Mouse (Mus musculus): ENCODE data around the gene Dnase1l3. TPM values are rescaled to one million over a fixed set of nuclear protein-coding genes. Genes with fewer than 3 reads are reported as not detected.

Gene Dnase1l3
- polyA plus RNA-seq, 1 experiment from 2014 or later: 3.7 TPM

- Histone ChIP-seq H3K4me3 (ENCODE audit: low read depth, low read length) (no peak overlapping the region), H3K27ac (replicated peaks) (no peak overlapping the region), H3K27me3 (ENCODE audit: control insufficient read depth, insufficient read depth, low read length) (no peaks in the 10 kb centered on the region), H3K9me3 (ENCODE audit: control insufficient read depth, low read length) (no peaks in the 10 kb centered on the region), H3K36me3 (ENCODE audit: control insufficient read depth, insufficient read depth, low read length) (no peaks in the 10 kb centered on the region), H3K4me2 (replicated peaks; ENCODE audit: low read depth) (no peak overlapping the region), H3K9ac (ENCODE audit: low read length) (no peak overlapping the region), H3K4me1 (replicated peaks; ENCODE audit: control insufficient read depth, insufficient read depth) (no peaks in the 10 kb centered on the region)
- 62% methylated on average over 7 of the region's 7 CpGs for WGBS
- ATAC-seq (ENCODE audit: low FRiP score, low TSS enrichment) (no peak), DNase-seq (ENCODE audit: low spot score) (peak; percentile 14)
- TF ChIP-seq CTCF (IDR thresholded peaks at IDR 0.05; ENCODE audit: low read depth) (no peak), EP300 (optimal IDR thresholded peaks at IDR 0.05) (no peak)
These were observed 44.5 kb upstream of the Dnase1l3 start for GRCm38 (mm10) chr14:8038791-8039448.

- Histone ChIP-seq H3K36me3 (ENCODE audit: control insufficient read depth, insufficient read depth, low read length) (no peaks in the 10 kb centered on the region), H3K4me1 (replicated peaks; ENCODE audit: control insufficient read depth, insufficient read depth) (no peaks in the 10 kb centered on the region), H3K9me3 (ENCODE audit: control insufficient read depth, low read length) (no peaks in the 10 kb centered on the region), H3K27ac (replicated peaks) (no peak overlapping the region), H3K27me3 (ENCODE audit: control insufficient read depth, insufficient read depth, low read length) (no peaks in the 10 kb centered on the region), H3K9ac (ENCODE audit: low read length) (no peak overlapping the region), H3K4me2 (replicated peaks; ENCODE audit: low read depth) (no peak overlapping the region), H3K4me3 (ENCODE audit: low read depth, low read length) (no peak overlapping the region)
- WGBS: 83% methylated on average over 5 of the region's 5 CpGs
- no peak for DNase-seq (ENCODE audit: low spot score)
- TF ChIP-seq EP300 (optimal IDR thresholded peaks at IDR 0.05): no peak
- no peak for TF ChIP-seq CTCF (IDR thresholded peaks at IDR 0.05; ENCODE audit: low read depth)
- ATAC-seq (ENCODE audit: low FRiP score, low TSS enrichment): no peak
These were observed 43.8 kb upstream of the Dnase1l3 start for GRCm38 (mm10) chr14:8038150-8038549.

- no peaks in the 10 kb centered on the region for H3K4me1 ChIP-seq (replicated peaks; ENCODE audit: control insufficient read depth, insufficient read depth)
- H3K9me3 ChIP-seq (ENCODE audit: control insufficient read depth, low read length): no peaks in the 10 kb centered on the region
- H3K36me3 ChIP-seq (ENCODE audit: control insufficient read depth, insufficient read depth, low read length): no peaks in the 10 kb centered on the region
- WGBS: 72% methylated on average over 5 of the region's 5 CpGs
- ATAC-seq (ENCODE audit: low FRiP score, low TSS enrichment): no peak
- H3K27me3 ChIP-seq (ENCODE audit: control insufficient read depth, insufficient read depth, low read length): no peaks in the 10 kb centered on the region
- no peak for DNase-seq (ENCODE audit: low spot score)
- TF ChIP-seq EP300 (optimal IDR thresholded peaks at IDR 0.05) (no peak), CTCF (IDR thresholded peaks at IDR 0.05; ENCODE audit: low read depth) (no peak)
- H3K9ac ChIP-seq (ENCODE audit: low read length): no peak overlapping the region
- no peak overlapping the region for H3K27ac ChIP-seq (replicated peaks)
- H3K4me2 ChIP-seq (replicated peaks; ENCODE audit: low read depth): no peak overlapping the region
- H3K4me3 ChIP-seq (ENCODE audit: low read depth, low read length): no peak overlapping the region
These were observed 42.0 kb upstream of the Dnase1l3 start for GRCm38 (mm10) chr14:8036406-8036805.

DNA sequence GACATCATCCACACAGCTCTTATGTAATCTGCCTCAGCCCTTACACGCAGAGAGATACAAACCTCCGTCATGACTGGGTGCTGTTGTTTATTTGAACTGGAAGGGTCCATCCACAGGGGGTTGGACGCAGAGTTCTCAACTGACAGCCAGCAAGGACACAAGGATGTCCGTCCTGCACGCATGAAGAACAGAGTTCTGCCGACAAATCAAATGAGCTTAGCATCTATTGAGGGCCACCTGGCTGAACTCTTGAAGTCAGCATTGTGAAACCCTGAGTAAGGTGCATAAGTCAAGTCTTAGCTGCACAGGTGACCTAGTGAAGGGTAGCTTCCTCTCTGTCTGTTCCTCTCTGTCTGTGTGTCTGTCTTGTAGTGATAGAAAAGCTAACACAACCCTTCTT lies 41.6 kb upstream of the Dnase1l3 start:
- peak; percentile 6 for DNase-seq (ENCODE audit: low spot score)
- no peak overlapping the region for H3K4me2 ChIP-seq (replicated peaks; ENCODE audit: low read depth)

GRCm38 (mm10) chr14:8034561-8034960 lies 40.2 kb upstream of the Dnase1l3 start:
- TF ChIP-seq EP300 (optimal IDR thresholded peaks at IDR 0.05) (no peak), CTCF (IDR thresholded peaks at IDR 0.05; ENCODE audit: low read depth) (no peak)
- DNase-seq (ENCODE audit: low spot score) (no peak), ATAC-seq (ENCODE audit: low FRiP score, low TSS enrichment) (no peak)

More for the DNA sequence above, 41.6 kb upstream of the Dnase1l3 start:
- H3K27ac ChIP-seq (replicated peaks): no peak overlapping the region
- no peak overlapping the region for H3K9ac ChIP-seq (ENCODE audit: low read length)
- no peaks in the 10 kb centered on the region for H3K27me3 ChIP-seq (ENCODE audit: control insufficient read depth, insufficient read depth, low read length)
- no peaks in the 10 kb centered on the region for H3K4me1 ChIP-seq (replicated peaks; ENCODE audit: control insufficient read depth, insufficient read depth)
- no peaks in the 10 kb centered on the region for H3K36me3 ChIP-seq (ENCODE audit: control insufficient read depth, insufficient read depth, low read length)
- ATAC-seq (ENCODE audit: low FRiP score, low TSS enrichment): no peak
- WGBS: 75% methylated on average over 6 of the region's 6 CpGs
- H3K9me3 ChIP-seq (ENCODE audit: control insufficient read depth, low read length): no peaks in the 10 kb centered on the region
- no peak for TF ChIP-seq CTCF (IDR thresholded peaks at IDR 0.05; ENCODE audit: low read depth)
- TF ChIP-seq EP300 (optimal IDR thresholded peaks at IDR 0.05): no peak
- H3K4me3 ChIP-seq (ENCODE audit: low read depth, low read length): no peak overlapping the region

DNA sequence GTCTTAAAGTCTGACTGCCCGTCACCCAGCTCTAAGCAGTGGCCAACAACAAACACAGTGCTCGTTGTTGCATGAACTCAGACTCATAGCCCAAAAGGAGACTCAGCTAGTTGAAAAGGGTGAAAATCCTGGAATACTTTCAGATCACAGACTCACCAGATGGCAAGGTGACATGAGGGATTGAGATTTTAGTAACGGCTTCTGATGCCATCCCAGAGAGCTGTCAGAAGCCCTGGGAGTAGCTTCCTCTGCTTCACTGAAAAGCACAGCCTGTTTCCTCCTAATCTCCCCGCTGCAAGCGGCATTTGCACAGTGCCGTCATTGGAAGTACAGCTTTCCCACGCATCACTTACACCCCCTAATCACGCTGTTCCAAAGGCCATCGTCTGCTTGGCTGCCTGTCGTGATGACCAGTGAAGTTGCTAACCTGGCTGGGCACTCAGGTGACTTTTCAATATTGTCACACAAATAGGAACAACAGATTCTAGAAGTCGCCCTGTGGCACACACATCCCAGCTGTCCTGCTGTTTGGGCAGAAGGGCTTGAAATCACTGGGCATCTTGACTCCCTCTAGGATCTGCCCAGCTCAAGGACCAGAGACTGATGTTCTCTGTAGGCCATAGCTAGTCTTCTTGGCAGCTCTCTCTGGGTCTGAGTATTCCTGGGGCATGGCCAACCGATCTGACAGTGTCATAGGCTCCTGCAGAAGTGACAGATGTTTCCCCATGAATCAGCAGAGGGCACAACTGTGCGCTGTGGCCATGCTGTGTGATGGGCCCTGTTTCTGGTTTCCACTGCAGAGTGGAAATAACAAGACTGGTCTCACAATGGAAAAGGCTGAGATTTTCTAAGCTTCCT lies 37.9 kb upstream of the Dnase1l3 start:
- H3K9ac ChIP-seq (ENCODE audit: low read length): no peak overlapping the region
- ATAC-seq (ENCODE audit: low FRiP score, low TSS enrichment): no peak
- H3K4me1 ChIP-seq (replicated peaks; ENCODE audit: control insufficient read depth, insufficient read depth): no peaks in the 10 kb centered on the region
- DNase-seq (ENCODE audit: low spot score): no peak
- H3K27ac ChIP-seq (replicated peaks): no peak overlapping the region
- H3K4me3 ChIP-seq (ENCODE audit: low read depth, low read length): no peak overlapping the region
- no peaks in the 10 kb centered on the region for H3K27me3 ChIP-seq (ENCODE audit: control insufficient read depth, insufficient read depth, low read length)
- WGBS: 80% methylated on average over 13 of the region's 13 CpGs
- no peaks in the 10 kb centered on the region for H3K36me3 ChIP-seq (ENCODE audit: control insufficient read depth, insufficient read depth, low read length)
- no peak for TF ChIP-seq EP300 (optimal IDR thresholded peaks at IDR 0.05)
- TF ChIP-seq CTCF (IDR thresholded peaks at IDR 0.05; ENCODE audit: low read depth): no peak
- no peak overlapping the region for H3K4me2 ChIP-seq (replicated peaks; ENCODE audit: low read depth)
- no peaks in the 10 kb centered on the region for H3K9me3 ChIP-seq (ENCODE audit: control insufficient read depth, low read length)

More at GRCm38 (mm10) chr14:8034561-8034960, 40.2 kb upstream of the Dnase1l3 start:
- Histone ChIP-seq H3K36me3 (ENCODE audit: control insufficient read depth, insufficient read depth, low read length) (no peaks in the 10 kb centered on the region), H3K27me3 (ENCODE audit: control insufficient read depth, insufficient read depth, low read length) (no peaks in the 10 kb centered on the region), H3K4me2 (replicated peaks; ENCODE audit: low read depth) (no peak overlapping the region), H3K4me1 (replicated peaks; ENCODE audit: control insufficient read depth, insufficient read depth) (no peaks in the 10 kb centered on the region), H3K9me3 (ENCODE audit: control insufficient read depth, low read length) (no peaks in the 10 kb centered on the region), H3K9ac (ENCODE audit: low read length) (no peak overlapping the region), H3K4me3 (ENCODE audit: low read depth, low read length) (no peak overlapping the region), H3K27ac (replicated peaks) (no peak overlapping the region)
- WGBS: 67% methylated on average over 5 of the region's 5 CpGs

All from stomach, postnatal 0 days (tissue).